Comparison of ENCODE assay signal across 8 mouse cellular contexts in the genomic region with DNA sequence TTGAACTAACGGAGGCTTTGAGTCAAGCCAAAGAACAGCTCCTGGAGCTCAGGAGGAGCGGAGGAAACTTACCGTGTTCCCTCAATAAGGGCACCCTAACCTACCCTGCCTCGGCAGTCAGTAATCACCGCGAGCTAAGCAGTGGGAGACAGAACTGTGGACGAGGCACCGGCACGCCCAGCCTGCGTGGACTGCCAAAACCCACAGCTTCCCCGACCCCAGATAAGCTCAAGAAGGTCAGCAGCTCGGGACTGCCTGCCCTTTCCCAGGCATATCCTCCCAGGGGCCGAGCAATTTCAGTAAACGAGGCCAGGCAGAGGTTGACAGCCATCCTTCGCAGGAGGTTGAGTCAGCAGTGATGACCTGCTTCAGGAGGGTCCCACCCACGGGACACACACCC.
DNase-seq lines count a peak whose midpoint lies in the region.

No protein-coding gene starts in this region.

- peak; percentile 10 for DNase-seq in embryo, embryonic 9.5 days (ENCODE audit: extremely low spot score)
- no peak for DNase-seq in embryo, embryonic 10.5 days (ENCODE audit: low spot score)
- peak; percentile 63 for DNase-seq in ovary, postnatal 36 days (ENCODE audit: low spot score)
- DNase-seq in ovary, postnatal 10 days (ENCODE audit: low spot score) = no peak
- peak; percentile 66 for DNase-seq in heart, postnatal 4 days
- DNase-seq in thymus, postnatal 14 days = no peak
- no peak for DNase-seq in natural killer cell, adult 2 months (ENCODE audit: low spot score in 2 of 2)
- no peak for DNase-seq in left cerebral cortex, adult 18-20 months (ENCODE audit: low spot score in 2 of 2)

Comparison
In these comparisons a context has a peak if more than half of its experiments do, and no peak if none do; other contexts are left out.
1. DNase-seq: peak in embryo, embryonic 9.5 days (single experiment), ovary, postnatal 36 days (single experiment) and heart, postnatal 4 days (single experiment); none in embryo, embryonic 10.5 days (single experiment), ovary, postnatal 10 days (single experiment), thymus, postnatal 14 days (single experiment), natural killer cell, adult 2 months (0 of 2) and left cerebral cortex, adult 18-20 months (0 of 2).